Mouse (Mus musculus): ENCODE data around the gene Cyfip2. TPM values are rescaled to one million over a fixed set of nuclear protein-coding genes. Genes with fewer than 3 reads are reported as not detected.

The Cyfip2 gene
- polyA plus RNA-seq, 1 experiment: not detected

- 90% methylated on average over 9 of the region's 9 CpGs for WGBS
- Histone ChIP-seq H3K4me1 (ENCODE audit: control insufficient read depth, insufficient read depth, low read length) (peaks cover 28% of the 10 kb centered on the region), H3K4me3 (ENCODE audit: insufficient read depth, low read depth, low read length) (no peak overlapping the region), H3K27ac (ENCODE audit: insufficient read depth, low read depth, low read length) (no peak overlapping the region)
- no peak for TF ChIP-seq POLR2A (IDR thresholded peaks at IDR 0.05; ENCODE audit: insufficient read depth, low read depth, low read length)
- TF ChIP-seq CTCF (IDR thresholded peaks at IDR 0.05; ENCODE audit: insufficient read depth, low read depth, low read length): no peak
These were observed 10.2 kb downstream of the Cyfip2 start for GRCm38 (mm10) chr11:46302471-46302870.

- no peak overlapping the region for H3K27ac ChIP-seq (ENCODE audit: insufficient read depth, low read depth, low read length)
- 74% methylated on average over 23 of the region's 23 CpGs for WGBS
- peaks cover 28% of the 10 kb centered on the region for H3K4me1 ChIP-seq (ENCODE audit: control insufficient read depth, insufficient read depth, low read length)
These were observed 10.9 kb downstream of the Cyfip2 start for GRCm38 (mm10) chr11:46301579-46302248.

GRCm38 (mm10) chr11:46299901-46300300 is 12.8 kb downstream of the Cyfip2 start:
- Histone ChIP-seq H3K4me3 (ENCODE audit: insufficient read depth, low read depth, low read length) (no peak overlapping the region), H3K27ac (ENCODE audit: insufficient read depth, low read depth, low read length) (no peak overlapping the region), H3K4me1 (ENCODE audit: control insufficient read depth, insufficient read depth, low read length) (peaks cover 21% of the 10 kb centered on the region)
- no peak for TF ChIP-seq POLR2A (IDR thresholded peaks at IDR 0.05; ENCODE audit: insufficient read depth, low read depth, low read length)
- no peak for TF ChIP-seq CTCF (IDR thresholded peaks at IDR 0.05; ENCODE audit: insufficient read depth, low read depth, low read length)
- WGBS: 21% methylated on average over 6 of the region's 6 CpGs

More at GRCm38 (mm10) chr11:46301579-46302248, 10.9 kb downstream of the Cyfip2 start:
- TF ChIP-seq POLR2A (IDR thresholded peaks at IDR 0.05; ENCODE audit: insufficient read depth, low read depth, low read length) (no peak), CTCF (IDR thresholded peaks at IDR 0.05; ENCODE audit: insufficient read depth, low read depth, low read length) (no peak)
- no peak overlapping the region for H3K4me3 ChIP-seq (ENCODE audit: insufficient read depth, low read depth, low read length)

GRCm38 (mm10) chr11:46298889-46299785 is 13.5 kb downstream of the Cyfip2 start:
- TF ChIP-seq CTCF (IDR thresholded peaks at IDR 0.05; ENCODE audit: insufficient read depth, low read depth, low read length): no peak
- TF ChIP-seq POLR2A (IDR thresholded peaks at IDR 0.05; ENCODE audit: insufficient read depth, low read depth, low read length): no peak
- Histone ChIP-seq H3K27ac (ENCODE audit: insufficient read depth, low read depth, low read length) (no peak overlapping the region), H3K4me3 (ENCODE audit: insufficient read depth, low read depth, low read length) (no peak overlapping the region), H3K4me1 (ENCODE audit: control insufficient read depth, insufficient read depth, low read length) (peaks cover 21% of the 10 kb centered on the region)
- WGBS: 53% methylated on average over 13 of the region's 13 CpGs

- TF ChIP-seq CTCF (IDR thresholded peaks at IDR 0.05; ENCODE audit: insufficient read depth, low read depth, low read length) (no peak), POLR2A (IDR thresholded peaks at IDR 0.05; ENCODE audit: insufficient read depth, low read depth, low read length) (no peak)
- WGBS: 76% methylated on average over 11 of the region's 11 CpGs
- Histone ChIP-seq H3K4me1 (ENCODE audit: control insufficient read depth, insufficient read depth, low read length) (peaks cover 12% of the 10 kb centered on the region), H3K4me3 (ENCODE audit: insufficient read depth, low read depth, low read length) (no peak overlapping the region), H3K27ac (ENCODE audit: insufficient read depth, low read depth, low read length) (no peak overlapping the region)
These were observed 18.3 kb downstream of the Cyfip2 start for GRCm38 (mm10) chr11:46294390-46294789.

GRCm38 (mm10) chr11:46293491-46293890 is 19.2 kb downstream of the Cyfip2 start:
- Histone ChIP-seq H3K4me1 (ENCODE audit: control insufficient read depth, insufficient read depth, low read length) (peaks cover 7% of the 10 kb centered on the region), H3K27ac (ENCODE audit: insufficient read depth, low read depth, low read length) (no peak overlapping the region), H3K4me3 (ENCODE audit: insufficient read depth, low read depth, low read length) (no peak overlapping the region)
- TF ChIP-seq CTCF (IDR thresholded peaks at IDR 0.05; ENCODE audit: insufficient read depth, low read depth, low read length) (no peak), POLR2A (IDR thresholded peaks at IDR 0.05; ENCODE audit: insufficient read depth, low read depth, low read length) (no peak)
- 90% methylated on average over 5 of the region's 5 CpGs for WGBS

GRCm38 (mm10) chr11:46290988-46291405 is 21.7 kb downstream of the Cyfip2 start:
- Histone ChIP-seq H3K4me3 (ENCODE audit: insufficient read depth, low read depth, low read length) (no peak overlapping the region), H3K4me1 (ENCODE audit: control insufficient read depth, insufficient read depth, low read length) (peaks cover 9% of the 10 kb centered on the region), H3K27ac (ENCODE audit: insufficient read depth, low read depth, low read length) (no peak overlapping the region)
- TF ChIP-seq CTCF (IDR thresholded peaks at IDR 0.05; ENCODE audit: insufficient read depth, low read depth, low read length) (0 out of 2 replicates have a peak, but pooled peaks have one; percentile 6), POLR2A (IDR thresholded peaks at IDR 0.05; ENCODE audit: insufficient read depth, low read depth, low read length) (no peak)
- WGBS: 31% methylated on average over 10 of the region's 10 CpGs

- no peak overlapping the region for H3K27ac ChIP-seq (ENCODE audit: insufficient read depth, low read depth, low read length)
- 86% methylated on average over 9 of the region's 9 CpGs for WGBS
- TF ChIP-seq CTCF (IDR thresholded peaks at IDR 0.05; ENCODE audit: insufficient read depth, low read depth, low read length) (no peak), POLR2A (IDR thresholded peaks at IDR 0.05; ENCODE audit: insufficient read depth, low read depth, low read length) (no peak)
- no peak overlapping the region for H3K4me3 ChIP-seq (ENCODE audit: insufficient read depth, low read depth, low read length)
- peaks cover 9% of the 10 kb centered on the region for H3K4me1 ChIP-seq (ENCODE audit: control insufficient read depth, insufficient read depth, low read length)
These were observed 23.1 kb downstream of the Cyfip2 start for GRCm38 (mm10) chr11:46289561-46289960.

- no peak overlapping the region for H3K4me3 ChIP-seq (ENCODE audit: insufficient read depth, low read depth, low read length)
- TF ChIP-seq POLR2A (IDR thresholded peaks at IDR 0.05; ENCODE audit: insufficient read depth, low read depth, low read length): no peak
- WGBS: 52% methylated on average over 4 of the region's 4 CpGs
- no peak overlapping the region for H3K27ac ChIP-seq (ENCODE audit: insufficient read depth, low read depth, low read length)
- H3K4me1 ChIP-seq (ENCODE audit: control insufficient read depth, insufficient read depth, low read length): peaks cover 7% of the 10 kb centered on the region; the same call in 1 of the 2 replicates
These were observed 23.6 kb downstream of the Cyfip2 start for GRCm38 (mm10) chr11:46289022-46289421.

All from olfactory bulb, adult 2 months (tissue).